Mouse (Mus musculus): Measurements from ENCODE around the gene Swap70.

- no peak for TF ChIP-seq POLR2A (IDR thresholded peaks at IDR 0.05; ENCODE audit: low read depth, low read length)
- TF ChIP-seq CTCF (IDR thresholded peaks at IDR 0.05; ENCODE audit: borderline replicate concordance, insufficient read depth, low read length): no peak
Observed at GRCm38 (mm10) chr7:110302886-110303285, 81.4 kb downstream of the Swap70 start.
